Mouse (Mus musculus) heart, embryonic 12.5 days (tissue): ENCODE results near the gene Nsf. TPM values are rescaled to one million over a fixed set of nuclear protein-coding genes. Genes with fewer than 3 reads are reported as not detected.

Experiments used
- ATAC-seq: fragments of 200-750 bp; cut with Nextera tagmentation; 2 replicates; pipeline ENCODE4 v1.8.0; 2017; ENCODE audit warnings: moderate TSS enrichment, moderate library complexity; ENCODE audit not compliant: insufficient number of reproducible peaks, low FRiP score
- H3K27ac ChIP-seq: fragments of 300-500 bp; sonication (generic); 2 replicates; pipeline ENCODE4 v1.5.1; 2016; ENCODE audit warnings: mild to moderate bottlenecking, moderate library complexity; ENCODE audit not compliant: poor library complexity, severe bottlenecking
- H3K27me3 ChIP-seq: fragments of 300-500 bp; sonication (generic); replicated peaks from 2 replicates; pipeline ENCODE4 v1.6.1; 2016; ENCODE audit warnings: mild to moderate bottlenecking, moderate library complexity
- H3K36me3 ChIP-seq: fragments of 300-500 bp; sonication (generic); 2 replicates; pipeline ENCODE4 v1.6.1; 2016; ENCODE audit warnings: mild to moderate bottlenecking, moderate library complexity
- H3K4me1 ChIP-seq: fragments of 300-500 bp; sonication (generic); replicated peaks from 2 replicates; pipeline ENCODE4 v1.6.1; 2016; ENCODE audit warnings: mild to moderate bottlenecking
- H3K4me2 ChIP-seq: fragments of 300-500 bp; sonication (generic); 2 replicates; pipeline ENCODE4 v1.6.1; 2016; ENCODE audit warnings: mild to moderate bottlenecking, moderate library complexity
- H3K4me3 ChIP-seq: fragments of 300-500 bp; sonication (generic); 2 replicates; pipeline ENCODE4 v1.5.1; 2016; ENCODE audit warnings: mild to moderate bottlenecking
- H3K9ac ChIP-seq: fragments of 300-500 bp; sonication (generic); 2 replicates; pipeline ENCODE4 v1.6.1; 2016; ENCODE audit warnings: mild to moderate bottlenecking, moderate library complexity
- H3K9me3 ChIP-seq: fragments of 300-500 bp; sonication (generic); replicated peaks from 2 replicates; pipeline ENCODE4 v1.6.1; 2016; ENCODE audit warnings: mild to moderate bottlenecking, moderate library complexity
- WGBS: fragments of 180-500 bp; shearing (Covaris S2); methylation state at CpG from one replicate; pipeline ENCODE4 v1.1.7; 2016; 5-methylcytosine and 5-hydroxymethylcytosine counted together
- polyA plus RNA-seq: library from polyadenylated mRNA; unstranded; fragments of >200 nt; fragmentation: Nextera tagmentation; extraction: Ambion mirVana; gene quantifications from 2 replicates; pipeline ENCODE4 v1.2.1, GENCODE M21; 2016

Gene Nsf
- polyA plus RNA-seq, 1 experiment from 2014 or later, result 42.5 TPM

GRCm38 (mm10) chr11:103941351-103941750, 12.5 kb downstream of the Nsf start:
- H3K4me2 ChIP-seq, result no peak overlapping the region
- H3K4me3 ChIP-seq, result no peak overlapping the region
- no peak for ATAC-seq
- no peak overlapping the region for H3K27ac ChIP-seq
- H3K27me3 ChIP-seq, result no peaks in the 10 kb centered on the region
- no peak overlapping the region for H3K9ac ChIP-seq
- H3K36me3 ChIP-seq, result no peaks in the 10 kb centered on the region
- H3K9me3 ChIP-seq, result no peaks in the 10 kb centered on the region
- 78% methylated on average over 5 of the region's 5 CpGs for WGBS
- H3K4me1 ChIP-seq, result peaks cover 3% of the 10 kb centered on the region; the same call in 1 of the 2 replicates

- H3K36me3 ChIP-seq, result no peaks in the 10 kb centered on the region
- WGBS, result 74% methylated on average over 6 of the region's 6 CpGs
- H3K27me3 ChIP-seq, result no peaks in the 10 kb centered on the region
- H3K4me2 ChIP-seq, result no peak overlapping the region
- H3K4me3 ChIP-seq, result no peak overlapping the region
- peaks cover 3% of the 10 kb centered on the region; the same call in 1 of the 2 replicates for H3K4me1 ChIP-seq
- no peak for ATAC-seq
- no peak overlapping the region for H3K9ac ChIP-seq
- H3K9me3 ChIP-seq, result no peaks in the 10 kb centered on the region
- no peak overlapping the region for H3K27ac ChIP-seq
Measured at GRCm38 (mm10) chr11:103940887-103941286, 13.0 kb downstream of the Nsf start.

GRCm38 (mm10) chr11:103937976-103938728, 15.7 kb downstream of the Nsf start:
- H3K9me3 ChIP-seq, result no peaks in the 10 kb centered on the region
- no peak overlapping the region for H3K4me2 ChIP-seq
- no peak overlapping the region for H3K27ac ChIP-seq
- H3K36me3 ChIP-seq, result no peaks in the 10 kb centered on the region
- no peak overlapping the region for H3K4me3 ChIP-seq
- 85% methylated on average over 25 of the region's 25 CpGs for WGBS
- H3K27me3 ChIP-seq, result no peaks in the 10 kb centered on the region
- H3K4me1 ChIP-seq, result peaks cover 3% of the 10 kb centered on the region; the same call in 1 of the 2 replicates
- ATAC-seq, result no peak
- no peak overlapping the region for H3K9ac ChIP-seq

- no peak for ATAC-seq
- Histone ChIP-seq H3K9ac (no peak overlapping the region), H3K4me2 (no peak overlapping the region), H3K4me3 (no peak overlapping the region), H3K4me1 (peaks cover 3% of the 10 kb centered on the region; the same call in 1 of the 2 replicates), H3K9me3 (no peaks in the 10 kb centered on the region), H3K36me3 (no peaks in the 10 kb centered on the region), H3K27ac (no peak overlapping the region), H3K27me3 (no peaks in the 10 kb centered on the region)
- WGBS, result 76% methylated on average over 9 of the region's 9 CpGs
Measured at GRCm38 (mm10) chr11:103937451-103937850, 16.4 kb downstream of the Nsf start.

- no peak for ATAC-seq
- no peak overlapping the region for H3K4me3 ChIP-seq
- H3K36me3 ChIP-seq, result no peaks in the 10 kb centered on the region
- H3K4me2 ChIP-seq, result no peak overlapping the region
- no peak overlapping the region for H3K27ac ChIP-seq
- 67% methylated on average over 2 of the region's 2 CpGs for WGBS
- H3K9me3 ChIP-seq, result no peaks in the 10 kb centered on the region
- H3K9ac ChIP-seq, result no peak overlapping the region
- no peaks in the 10 kb centered on the region for H3K27me3 ChIP-seq
- H3K4me1 ChIP-seq, result peaks cover 3% of the 10 kb centered on the region; the same call in 1 of the 2 replicates
Measured at GRCm38 (mm10) chr11:103935717-103936116, 18.1 kb downstream of the Nsf start.

- H3K9me3 ChIP-seq, result no peaks in the 10 kb centered on the region
- ATAC-seq, result no peak
Measured at GRCm38 (mm10) chr11:103933886-103934285, 20.0 kb downstream of the Nsf start.

GRCm38 (mm10) chr11:103923957-103924356, 29.9 kb downstream of the Nsf start:
- no peak overlapping the region for H3K4me2 ChIP-seq
- no peaks in the 10 kb centered on the region for H3K27me3 ChIP-seq
- peaks cover 8% of the 10 kb centered on the region for H3K36me3 ChIP-seq
- H3K9ac ChIP-seq, result no peak overlapping the region
- 61% methylated on average over 2 of the region's 2 CpGs for WGBS
- no peak overlapping the region for H3K4me3 ChIP-seq
- no peak overlapping the region for H3K27ac ChIP-seq
- no peak for ATAC-seq
- H3K4me1 ChIP-seq, result no peaks in the 10 kb centered on the region
- H3K9me3 ChIP-seq, result no peaks in the 10 kb centered on the region

More at GRCm38 (mm10) chr11:103933886-103934285, 20.0 kb downstream of the Nsf start:
- no peak overlapping the region for H3K27ac ChIP-seq
- H3K4me2 ChIP-seq, result no peak overlapping the region
- no peak overlapping the region for H3K4me3 ChIP-seq
- H3K4me1 ChIP-seq, result peaks cover 10% of the 10 kb centered on the region; the same call in 1 of the 2 replicates
- no peaks in the 10 kb centered on the region for H3K36me3 ChIP-seq
- H3K27me3 ChIP-seq, result no peaks in the 10 kb centered on the region
- WGBS, result 91% methylated on average over 6 of the region's 6 CpGs
- no peak overlapping the region for H3K9ac ChIP-seq

- Histone ChIP-seq H3K27me3 (no peaks in the 10 kb centered on the region), H3K9ac (no peak overlapping the region), H3K4me1 (no peaks in the 10 kb centered on the region), H3K36me3 (peaks cover 4% of the 10 kb centered on the region), H3K4me3 (no peak overlapping the region), H3K4me2 (no peak overlapping the region), H3K9me3 (no peaks in the 10 kb centered on the region), H3K27ac (no peak overlapping the region)
- ATAC-seq, result no peak
- WGBS, result 88% methylated on average over 4 of the region's 4 CpGs
Measured at GRCm38 (mm10) chr11:103923272-103923671, 30.6 kb downstream of the Nsf start.

GRCm38 (mm10) chr11:103922812-103923211, 31.0 kb downstream of the Nsf start:
- no peak for ATAC-seq
- H3K4me1 ChIP-seq, result no peaks in the 10 kb centered on the region
- H3K4me2 ChIP-seq, result no peak overlapping the region
- no peak overlapping the region for H3K9ac ChIP-seq
- H3K4me3 ChIP-seq, result no peak overlapping the region
- no peaks in the 10 kb centered on the region for H3K9me3 ChIP-seq
- H3K27me3 ChIP-seq, result no peaks in the 10 kb centered on the region
- no peak overlapping the region for H3K27ac ChIP-seq
- H3K36me3 ChIP-seq, result peaks cover 4% of the 10 kb centered on the region
- 91% methylated on average over 10 of the region's 10 CpGs for WGBS

GRCm38 (mm10) chr11:103920665-103921064, 33.2 kb downstream of the Nsf start:
- Histone ChIP-seq H3K4me2 (no peak overlapping the region), H3K9ac (no peak overlapping the region), H3K4me3 (no peak overlapping the region), H3K9me3 (no peaks in the 10 kb centered on the region), H3K27ac (no peak overlapping the region), H3K36me3 (peaks cover 8% of the 10 kb centered on the region), H3K4me1 (no peaks in the 10 kb centered on the region), H3K27me3 (no peaks in the 10 kb centered on the region)
- 65% methylated on average over 5 of the region's 5 CpGs for WGBS
- ATAC-seq, result no peak

- ATAC-seq, result no peak
- 76% methylated on average over 7 of the region's 7 CpGs for WGBS
- Histone ChIP-seq H3K36me3 (peaks cover 38% of the 10 kb centered on the region), H3K4me3 (no peak overlapping the region), H3K4me2 (no peak overlapping the region), H3K9me3 (no peaks in the 10 kb centered on the region), H3K4me1 (no peaks in the 10 kb centered on the region), H3K27ac (no peak overlapping the region), H3K9ac (no peak overlapping the region), H3K27me3 (no peaks in the 10 kb centered on the region)
Measured at GRCm38 (mm10) chr11:103916807-103917206, 37.0 kb downstream of the Nsf start.

- H3K9ac ChIP-seq, result no peak overlapping the region
- no peak overlapping the region for H3K4me3 ChIP-seq
- H3K4me1 ChIP-seq, result no peaks in the 10 kb centered on the region
- H3K4me2 ChIP-seq, result no peak overlapping the region
- no peaks in the 10 kb centered on the region for H3K27me3 ChIP-seq
- ATAC-seq, result no peak
- 88% methylated on average over 9 of the region's 9 CpGs for WGBS
- H3K27ac ChIP-seq, result no peak overlapping the region
- H3K36me3 ChIP-seq, result peaks cover 40% of the 10 kb centered on the region
- no peaks in the 10 kb centered on the region for H3K9me3 ChIP-seq
Measured at GRCm38 (mm10) chr11:103915686-103916085, 38.2 kb downstream of the Nsf start.
